Mouse (Mus musculus): ENCODE measurements around the gene Ptgfrn.

DNA sequence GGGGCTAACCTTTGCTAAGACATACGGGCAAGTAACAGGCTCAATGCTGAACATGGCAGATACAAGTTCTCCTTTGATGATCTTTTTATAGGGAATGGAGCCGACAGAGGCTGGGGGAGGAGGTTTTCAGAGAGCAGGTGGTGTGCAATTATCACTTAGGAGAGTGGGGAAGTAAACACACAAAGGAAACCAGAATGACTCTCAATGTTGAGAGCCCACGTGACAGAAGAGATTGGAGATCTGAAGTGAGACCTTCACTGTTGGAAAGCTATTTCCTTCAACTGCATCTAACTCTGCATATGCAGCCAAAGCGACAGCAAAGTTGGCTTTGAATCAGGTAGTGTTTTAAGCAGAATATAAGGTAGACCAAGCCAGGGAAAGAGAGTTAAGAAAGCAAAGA is 50.9 kb downstream of the Ptgfrn start:
- TF ChIP-seq CTCF (IDR thresholded peaks at IDR 0.05; ENCODE audit: low read depth) (no peak), EP300 (IDR thresholded peaks at IDR 0.05; ENCODE audit: low read depth) (no peak)

Data from liver, postnatal 0 days (tissue).